Mouse (Mus musculus) hindbrain, postnatal 0 days (tissue): ENCODE results near the gene Uvssa. TPM values are rescaled to one million over a fixed set of nuclear protein-coding genes. Genes with fewer than 3 reads are reported as not detected.

Experiments used
- ATAC-seq: fragments of 200-750 bp; cut with Nextera tagmentation; 2 replicates; pipeline ENCODE4 v1.8.0; 2017; ENCODE audit warnings: mild to moderate bottlenecking, moderate TSS enrichment, moderate library complexity
- DNase-seq: peaks from one replicate; pipeline ENCODE4 v3.0.0-alpha.2; 2015; ENCODE audit warnings: low spot score
- H3K27ac ChIP-seq: fragments of 300-500 bp; sonication (generic); 2 replicates; pipeline ENCODE4 v1.5.1; 2014; ENCODE audit warnings: mild to moderate bottlenecking
- H3K27me3 ChIP-seq: fragments of 300-500 bp; sonication (generic); 2 replicates; pipeline ENCODE4 v1.6.1; 2014; ENCODE audit warnings: low read length, mixed read lengths; ENCODE audit not compliant: insufficient read depth
- H3K36me3 ChIP-seq: fragments of 300-500 bp; sonication (generic); 2 replicates; pipeline ENCODE4 v1.6.1; 2014; ENCODE audit warnings: low read length, mixed read lengths; ENCODE audit not compliant: insufficient read depth
- H3K4me1 ChIP-seq: fragments of 300-500 bp; sonication (generic); 2 replicates; pipeline ENCODE4 v1.6.1; 2014; ENCODE audit warnings: antibody characterized with exemption, low read length, mixed read lengths; ENCODE audit not compliant: insufficient read depth
- H3K4me2 ChIP-seq: fragments of 300-500 bp; sonication (generic); 2 replicates; pipeline ENCODE4 v1.6.1; 2014; ENCODE audit warnings: low read depth, mild to moderate bottlenecking, low read length, moderate library complexity, mixed read lengths
- H3K4me3 ChIP-seq: fragments of 300-500 bp; sonication (generic); 2 replicates; pipeline ENCODE4 v1.5.1; 2014; ENCODE audit warnings: low read length
- H3K9ac ChIP-seq: fragments of 300-500 bp; sonication (generic); replicated peaks from 2 replicates; pipeline ENCODE4 v1.6.1; 2014; ENCODE audit warnings: mild to moderate bottlenecking, low read length, moderate library complexity, mixed read lengths
- H3K9me3 ChIP-seq: fragments of 300-500 bp; sonication (generic); 2 replicates; pipeline ENCODE4 v1.6.1; 2016; ENCODE audit warnings: low read length, mixed read lengths
- CTCF ChIP-seq: IDR thresholded peaks from 2 replicates; pipeline ENCODE4 v1.5.1; 2016; ENCODE audit warnings: antibody characterized with exemption, control low read depth, low read depth
- WGBS: fragments of 180-500 bp; shearing (Covaris S2); extraction: QIAGEN DNeasy Blood & Tissue Kit; methylation state at CpG from one replicate; pipeline ENCODE4 v1.1.7; 2014; 5-methylcytosine and 5-hydroxymethylcytosine counted together
- polyA plus RNA-seq: library from polyadenylated mRNA; unstranded; fragments of >200 nt; fragmentation: Nextera tagmentation; extraction: Ambion mirVana; gene quantifications from 2 replicates; pipeline ENCODE4 v1.2.1, GENCODE M21; 2015
- total RNA-seq: library from RNA; depleted of rRNA; stranded (reverse); fragments of >200 nt; gene quantifications from 2 replicates; pipeline ENCODE4 v1.2.3, GENCODE M21; 2014

Gene Uvssa
- total and polyA plus RNA-seq, 2 experiments from 2014 or later = 7.7 to 8.1 TPM

DNA sequence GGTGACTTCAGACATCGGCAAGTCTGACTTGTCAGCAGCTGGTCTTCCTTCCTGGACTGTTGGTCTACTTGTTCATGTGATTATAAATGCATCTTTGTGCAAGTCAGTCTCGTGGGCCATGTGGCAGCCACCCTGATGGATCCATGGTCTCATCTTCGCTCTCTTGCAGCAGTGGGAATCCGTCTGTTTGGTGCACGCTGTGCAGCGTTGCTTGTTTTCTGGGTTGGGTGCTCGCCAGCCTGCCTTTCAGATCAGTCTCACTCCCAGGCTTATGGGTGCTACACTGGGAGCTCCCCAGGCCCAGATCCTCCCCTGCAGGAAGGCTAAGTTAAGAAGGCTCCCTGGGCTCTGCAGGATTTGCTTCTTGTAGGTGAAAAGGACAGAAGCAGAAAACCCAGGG is 18.5 kb downstream of the Uvssa start:
- DNase-seq (no peak), ATAC-seq (no peak)
- Histone ChIP-seq H3K27ac (no peak overlapping the region), H3K4me2 (no peak overlapping the region), H3K4me1 (no peaks in the 10 kb centered on the region), H3K27me3 (no peaks in the 10 kb centered on the region), H3K4me3 (no peak overlapping the region), H3K36me3 (peaks cover 4% of the 10 kb centered on the region; the same call in 1 of the 2 replicates), H3K9ac (no peak overlapping the region), H3K9me3 (no peaks in the 10 kb centered on the region)
- 68% methylated on average over 7 of the region's 7 CpGs for WGBS
- no peak for TF ChIP-seq CTCF

DNA sequence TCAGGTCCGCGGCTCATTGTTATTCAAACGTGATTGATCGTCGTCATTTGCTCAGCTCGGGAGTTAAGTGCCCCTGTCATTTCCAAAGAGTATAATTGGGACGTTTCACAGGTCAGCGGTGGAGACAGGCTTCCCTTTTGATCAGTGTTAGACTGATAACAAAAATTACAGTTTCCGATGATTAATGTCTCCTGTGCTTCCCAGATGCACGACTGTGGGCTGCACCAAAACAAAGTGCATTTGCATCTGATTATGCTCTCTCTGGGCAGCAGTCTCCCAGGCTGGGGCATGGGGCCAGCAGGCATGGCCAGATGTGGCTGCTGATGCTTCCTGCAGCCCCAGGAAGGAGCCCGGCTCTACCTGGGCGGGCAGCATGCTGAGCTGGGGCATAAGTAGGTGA is 22.5 kb downstream of the Uvssa start:
- no peaks in the 10 kb centered on the region for H3K9me3 ChIP-seq
- DNase-seq = no peak
- H3K9ac ChIP-seq = no peak overlapping the region
- ATAC-seq = no peak
- 39% methylated on average over 12 of the region's 12 CpGs for WGBS
- H3K36me3 ChIP-seq = peaks cover 5% of the 10 kb centered on the region; the same call in 1 of the 2 replicates
- H3K4me2 ChIP-seq = no peak overlapping the region
- no peak for TF ChIP-seq CTCF
- no peaks in the 10 kb centered on the region for H3K4me1 ChIP-seq
- H3K27me3 ChIP-seq = no peaks in the 10 kb centered on the region
- H3K4me3 ChIP-seq = no peak overlapping the region
- H3K27ac ChIP-seq = no peak overlapping the region

DNA sequence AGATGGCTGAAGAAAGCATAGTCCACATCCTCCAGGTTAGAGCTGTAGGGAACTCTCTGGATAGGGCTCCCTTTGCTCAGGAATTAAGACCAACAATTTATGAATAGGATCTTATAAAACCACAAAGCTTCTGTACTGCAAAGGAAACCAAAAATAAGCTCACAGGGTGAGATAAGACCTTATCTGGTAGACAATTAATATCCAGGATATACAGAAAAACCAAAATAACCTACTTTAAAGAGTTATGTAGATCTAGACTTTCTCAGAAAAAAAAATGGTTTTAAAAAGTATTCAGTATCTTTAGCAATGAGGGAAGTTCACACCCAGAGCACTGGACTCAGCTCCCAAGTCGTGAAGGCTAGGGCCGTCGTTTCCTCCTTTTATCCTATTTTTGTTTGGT is 42.0 kb downstream of the Uvssa start:
- WGBS = 81% methylated on average over 3 of the region's 3 CpGs
- H3K4me3 ChIP-seq = no peak overlapping the region
- H3K4me1 ChIP-seq = no peaks in the 10 kb centered on the region
- no peak for DNase-seq
- ATAC-seq = no peak
- TF ChIP-seq CTCF = no peak
- H3K27ac ChIP-seq = no peak overlapping the region
- H3K9me3 ChIP-seq = no peaks in the 10 kb centered on the region
- no peaks in the 10 kb centered on the region for H3K27me3 ChIP-seq
- no peak overlapping the region for H3K9ac ChIP-seq
- H3K4me2 ChIP-seq = no peak overlapping the region
- H3K36me3 ChIP-seq = no peaks in the 10 kb centered on the region

DNA sequence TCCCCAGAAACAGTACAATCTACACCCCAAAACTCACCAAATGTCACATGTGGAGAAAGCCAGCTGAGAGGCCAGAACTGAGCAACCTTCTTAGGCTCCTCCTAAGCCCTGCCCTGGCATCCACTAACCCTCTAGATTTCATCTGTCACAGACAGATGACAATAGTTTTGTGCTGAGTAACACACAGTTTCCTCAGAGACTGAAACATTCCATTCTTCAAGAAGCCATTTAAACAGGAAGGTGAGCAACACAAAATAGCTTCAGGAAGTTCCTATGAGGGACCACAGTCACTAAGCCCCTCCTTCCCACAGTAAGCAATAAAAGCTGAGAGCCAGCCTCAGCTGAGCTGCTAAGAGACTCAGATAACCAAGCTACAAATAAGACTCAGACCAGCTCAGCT is 49.1 kb downstream of the Uvssa start:
- H3K9ac ChIP-seq = no peak overlapping the region
- H3K27me3 ChIP-seq = peaks cover 34% of the 10 kb centered on the region
- H3K4me3 ChIP-seq = no peak overlapping the region
- H3K36me3 ChIP-seq = no peaks in the 10 kb centered on the region
- H3K4me1 ChIP-seq = no peaks in the 10 kb centered on the region
- ATAC-seq (no peak), DNase-seq (no peak)
- no peak overlapping the region for H3K27ac ChIP-seq
- no peak for TF ChIP-seq CTCF
- no peaks in the 10 kb centered on the region for H3K9me3 ChIP-seq
- no peak overlapping the region for H3K4me2 ChIP-seq

DNA sequence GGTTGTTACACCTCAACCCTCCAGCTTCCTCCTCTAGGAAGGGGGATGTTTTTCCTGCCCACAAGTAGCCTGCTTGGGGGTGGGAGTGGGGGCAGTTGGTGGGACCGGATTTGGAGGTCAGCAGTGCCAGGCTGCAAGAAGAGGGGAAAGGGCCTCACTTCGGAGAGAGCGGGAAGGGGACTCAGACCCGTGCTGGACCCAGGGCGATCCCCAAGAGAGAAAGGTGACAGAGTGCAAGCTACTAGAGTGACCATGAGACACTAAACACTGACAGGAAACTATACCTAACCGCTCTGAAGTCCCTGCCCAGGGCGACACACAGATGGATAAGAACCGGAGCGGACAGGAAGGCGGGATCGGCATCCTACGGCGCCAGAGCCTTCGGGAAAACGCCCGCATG is 51.8 kb downstream of the Uvssa start:
- DNase-seq (no peak), ATAC-seq (no peak)
- TF ChIP-seq CTCF = no peak
- Histone ChIP-seq H3K9ac (no peak overlapping the region), H3K27me3 (peaks cover 56% of the 10 kb centered on the region), H3K27ac (no peak overlapping the region), H3K4me1 (no peaks in the 10 kb centered on the region; the same call in 1 of the 2 replicates), H3K4me3 (no peak overlapping the region), H3K36me3 (no peaks in the 10 kb centered on the region), H3K4me2 (no peak overlapping the region), H3K9me3 (no peaks in the 10 kb centered on the region)
- WGBS = 2% methylated on average over 16 of the region's 16 CpGs

DNA sequence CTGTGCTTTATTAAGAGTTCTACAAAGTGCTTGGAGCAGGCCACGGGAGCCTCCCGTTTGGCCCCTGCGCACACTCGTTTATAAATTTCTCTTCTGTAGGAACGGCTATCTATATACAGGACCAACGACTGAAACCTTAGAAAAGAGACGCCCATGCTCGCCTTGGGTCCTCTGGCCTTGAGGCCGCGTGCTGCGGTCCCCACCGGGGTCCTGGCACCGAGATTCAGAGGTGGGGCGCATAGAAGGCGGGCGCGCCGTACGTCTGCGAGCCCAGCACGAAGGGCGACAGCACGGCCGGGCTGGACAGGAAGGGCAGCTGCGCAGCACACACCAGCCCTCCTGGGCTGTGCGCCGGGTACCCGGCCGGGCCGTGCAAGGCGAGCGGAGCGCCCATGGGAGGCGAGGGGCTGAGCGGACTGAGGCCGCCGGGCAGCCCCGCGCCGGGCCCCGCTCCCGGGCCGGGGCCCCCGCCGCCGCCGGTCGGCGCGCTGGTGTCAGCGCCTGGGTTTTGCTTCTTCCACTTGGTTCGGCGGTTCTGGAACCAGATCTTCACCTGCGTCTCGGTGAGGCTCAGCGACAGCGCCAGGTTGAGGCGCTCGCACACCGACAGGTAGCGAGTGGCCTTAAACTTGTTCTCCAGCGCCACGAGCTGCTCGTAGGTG is 52.3 kb downstream of the Uvssa start:
- Histone ChIP-seq H3K36me3 (no peaks in the 10 kb centered on the region), H3K27ac (no peak overlapping the region), H3K9me3 (no peaks in the 10 kb centered on the region), H3K9ac (no peak overlapping the region), H3K4me1 (no peaks in the 10 kb centered on the region; the same call in 1 of the 2 replicates), H3K27me3 (peaks cover 62% of the 10 kb centered on the region), H3K4me3 (peak overlapping the region; percentile 19), H3K4me2 (peak overlapping the region; percentile 30)
- no peak for TF ChIP-seq CTCF
- no peak for ATAC-seq
- under 1% methylated on average over 55 of the region's 64 CpGs for WGBS
- no peak for DNase-seq

DNA sequence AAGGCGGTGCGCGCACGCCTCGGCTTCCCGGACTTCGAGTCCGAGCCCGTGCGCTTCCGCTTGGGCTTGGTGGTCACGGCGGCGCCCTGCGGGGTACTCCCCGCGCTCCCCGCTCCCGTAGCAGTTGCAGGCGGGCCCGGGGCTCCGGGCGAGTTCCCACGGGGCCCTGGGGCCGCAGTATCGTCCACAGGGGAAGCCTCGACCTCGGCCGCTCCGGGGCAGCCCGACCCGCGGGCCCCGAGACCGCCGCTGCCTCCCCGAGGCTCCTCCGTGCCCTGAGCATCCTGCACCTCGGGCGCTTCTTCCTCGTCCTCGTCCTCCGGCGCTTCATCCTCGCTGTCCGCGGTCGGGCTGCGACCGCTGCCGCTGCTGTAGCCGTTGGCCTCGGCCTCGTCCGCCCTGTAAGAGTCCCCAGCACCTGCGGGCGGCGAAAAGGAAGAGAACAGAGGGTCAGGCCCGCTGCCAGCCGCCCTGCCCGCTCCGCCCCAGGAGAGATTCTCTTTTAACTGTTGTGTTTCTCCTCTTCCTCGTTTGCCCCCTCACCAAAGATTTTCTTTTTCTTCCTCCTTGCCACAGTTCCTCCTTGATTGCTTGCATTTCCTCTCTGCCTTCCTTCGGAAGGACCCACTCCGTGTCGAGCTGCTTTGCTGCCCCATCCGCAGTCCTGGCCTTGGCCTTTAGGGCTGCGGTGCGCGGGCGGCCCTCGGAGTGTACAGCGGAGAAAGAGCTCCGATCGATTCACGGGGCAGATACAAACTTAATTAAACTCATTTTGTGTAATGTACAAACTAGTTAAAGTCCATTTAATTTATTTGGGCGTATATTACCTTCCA is 53.0 kb downstream of the Uvssa start:
- no peak for ATAC-seq
- peak overlapping the region; percentile 30 for H3K4me2 ChIP-seq
- DNase-seq = no peak
- H3K27ac ChIP-seq = no peak overlapping the region
- no peaks in the 10 kb centered on the region; the same call in 1 of the 2 replicates for H3K4me1 ChIP-seq
- TF ChIP-seq CTCF = no peak
- H3K4me3 ChIP-seq = peak overlapping the region; percentile 19
- under 1% methylated on average over 74 of the region's 77 CpGs for WGBS
- H3K27me3 ChIP-seq = peaks cover 69% of the 10 kb centered on the region
- H3K36me3 ChIP-seq = no peaks in the 10 kb centered on the region
- no peak overlapping the region for H3K9ac ChIP-seq
- no peaks in the 10 kb centered on the region for H3K9me3 ChIP-seq
